Mouse (Mus musculus): ENCODE results near the gene Cdcp1.

GRCm38 (mm10) chr9:123228671-123229070 lies 12.8 kb upstream of the Cdcp1 start:
- TF ChIP-seq ZNF384 (IDR thresholded peaks at IDR 0.05; ENCODE audit: low read depth, low read length) (no peak), CHD2 (IDR thresholded peaks at IDR 0.05; ENCODE audit: low read depth, low read length) (no peak)
